Mouse (Mus musculus) naive thymus-derived CD4-positive, alpha-beta T cell, adult 2 months (primary cell): ENCODE data around the gene Zfp260.

Experiments
- DNase-seq: peaks from one replicate; pipeline ENCODE4 v3.0.0-alpha.2; 2011; ENCODE audit warnings: low read depth

Gene Zfp260

DNA sequence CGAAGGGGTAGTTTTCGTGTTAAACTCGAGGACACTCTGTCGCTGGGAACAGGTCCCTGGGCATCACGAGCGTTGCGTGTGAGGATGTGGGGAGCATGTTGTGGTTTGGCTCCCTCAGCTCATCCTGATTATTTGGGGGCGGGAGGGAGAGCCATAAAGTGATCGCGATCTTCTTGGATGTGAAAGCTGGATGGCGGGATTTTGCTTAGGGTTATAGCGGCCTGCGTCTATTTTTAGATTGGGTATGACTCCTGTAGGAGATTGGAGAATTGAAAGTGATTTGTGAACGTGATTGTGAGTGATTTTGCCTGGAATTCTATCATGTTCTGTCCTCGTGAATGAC is 27.6 kb downstream of the Zfp260 start:
- no peak for DNase-seq

DNA sequence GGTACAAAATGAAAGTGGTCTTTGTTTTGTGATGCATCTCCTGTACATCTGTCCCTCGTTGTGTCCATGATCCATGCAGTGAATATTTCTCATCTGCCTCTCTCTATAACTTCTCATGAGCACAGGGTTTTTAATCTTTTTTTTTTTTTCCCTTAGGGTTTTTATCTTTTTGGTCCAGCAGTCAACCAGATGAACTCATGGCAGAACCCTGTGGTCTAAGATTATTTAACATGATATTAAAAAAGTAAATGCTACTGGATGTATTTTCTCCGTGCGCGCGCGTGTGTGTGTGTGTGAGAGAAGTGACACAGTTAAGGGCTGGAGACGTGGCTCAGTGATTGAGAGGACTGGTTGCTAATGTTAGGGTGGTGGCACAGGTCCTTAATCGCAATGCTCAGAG is 35.3 kb downstream of the Zfp260 start:
- no peak for DNase-seq

DNA sequence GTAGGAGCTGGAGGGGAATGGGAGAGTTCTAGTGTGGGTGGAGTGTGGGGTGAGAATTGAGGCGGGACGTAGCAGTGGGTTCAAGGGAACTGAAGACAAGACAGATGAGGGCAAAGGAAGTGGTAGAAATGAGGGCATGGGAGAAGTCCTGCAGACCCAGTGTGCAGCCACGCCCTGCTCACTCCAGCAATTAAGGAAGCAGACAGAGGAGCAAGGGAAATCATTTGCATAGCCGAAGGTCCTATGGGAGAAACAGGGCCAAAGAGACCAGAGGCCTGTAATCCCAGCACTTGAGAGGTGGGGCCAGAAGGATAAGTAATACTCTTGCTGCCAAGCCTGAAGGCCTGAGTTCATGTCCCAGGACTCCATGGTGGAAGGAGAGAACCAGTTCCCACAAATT is 37.8 kb downstream of the Zfp260 start:
- no peak for DNase-seq

DNA sequence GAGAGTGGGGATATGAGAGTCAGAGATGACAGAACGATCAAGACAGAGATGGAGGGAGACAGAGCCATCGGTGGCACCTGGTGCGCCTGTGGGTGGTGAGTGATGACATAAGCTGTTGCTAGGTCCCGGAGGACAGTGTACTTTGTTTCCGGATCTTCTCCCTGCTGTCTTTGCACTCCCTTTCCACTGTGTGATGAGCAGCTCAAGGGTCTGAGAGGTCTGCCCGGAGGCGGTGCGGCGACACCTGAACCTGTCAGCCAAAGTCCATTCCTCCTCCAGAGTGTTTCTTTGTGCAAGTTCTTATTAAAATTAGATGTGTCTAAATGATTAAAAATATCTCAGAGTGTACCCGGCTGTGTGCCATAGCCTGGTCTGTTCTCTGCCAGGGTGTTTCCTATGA is 42.2 kb downstream of the Zfp260 start:
- DNase-seq: no peak

DNA sequence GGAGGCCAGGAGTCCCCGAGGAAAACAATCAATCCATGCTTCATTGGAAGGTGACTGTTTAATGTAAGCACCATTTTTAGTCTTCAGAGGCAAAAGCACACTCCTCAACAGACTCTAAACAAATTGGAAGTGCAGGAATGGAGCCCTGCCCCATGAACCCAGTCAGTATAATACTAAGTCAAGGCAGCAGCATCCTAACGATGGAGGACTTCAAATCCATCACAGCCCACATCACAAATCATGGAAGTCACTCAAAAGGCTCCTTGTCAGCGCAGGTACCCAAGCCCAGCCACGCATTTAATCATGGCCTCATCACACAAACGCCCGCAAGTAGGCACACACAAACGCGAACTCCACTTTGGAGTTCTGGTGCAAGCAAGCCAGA is 48.6 kb downstream of the Zfp260 start:
- no peak for DNase-seq

DNA sequence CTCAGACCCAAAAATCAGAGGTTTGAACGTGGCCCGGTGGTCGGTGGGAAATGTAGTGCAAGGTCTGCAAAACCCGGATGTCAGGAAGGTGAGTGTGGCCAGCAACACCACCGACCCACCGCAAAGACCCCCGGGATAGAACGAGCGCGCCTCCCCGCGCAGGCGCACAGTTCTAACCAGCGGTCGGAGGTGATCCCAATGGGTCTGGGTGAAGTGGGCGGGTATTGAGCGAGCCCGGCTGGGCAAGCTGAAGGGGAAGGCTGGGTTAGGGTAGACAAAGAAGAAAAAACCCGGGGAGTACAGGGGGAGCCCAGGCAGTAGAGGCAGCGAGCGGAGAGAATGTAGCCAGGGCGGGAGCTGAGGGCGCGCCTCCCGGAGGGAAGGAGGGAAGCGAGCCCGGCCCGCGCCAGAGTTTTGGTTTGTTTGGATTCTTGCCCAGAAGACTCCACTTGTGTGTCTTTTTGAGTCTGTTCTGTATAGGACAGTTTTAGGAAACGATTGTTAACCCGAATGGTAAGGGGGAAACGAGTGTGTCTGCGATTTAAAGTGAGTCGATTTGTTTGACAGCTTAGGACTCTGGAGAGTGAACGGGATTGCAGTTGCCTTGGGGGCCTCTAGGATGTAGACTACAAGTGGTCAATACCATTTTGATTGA is 49.1 kb downstream of the Zfp260 start:
- no peak for DNase-seq

DNA sequence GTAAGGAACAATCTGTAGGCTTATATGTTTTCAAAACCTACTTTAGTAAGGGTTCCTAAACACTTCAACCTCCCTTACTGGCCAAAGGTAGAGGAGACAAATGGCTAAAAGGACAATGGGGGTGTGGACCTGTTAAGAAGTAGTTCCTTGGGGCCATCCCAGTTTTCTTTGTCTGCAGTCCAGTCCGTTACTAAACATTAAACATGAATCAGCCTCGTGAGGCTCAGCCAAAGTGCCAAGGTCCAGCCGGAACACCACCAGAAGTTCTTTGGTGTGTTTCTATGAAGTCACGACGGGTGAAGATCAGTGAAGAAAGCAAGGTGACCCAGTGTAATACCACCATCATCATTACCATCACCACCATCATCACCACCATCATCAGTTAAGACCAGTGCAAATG is 52.4 kb downstream of the Zfp260 start:
- no peak for DNase-seq

DNA sequence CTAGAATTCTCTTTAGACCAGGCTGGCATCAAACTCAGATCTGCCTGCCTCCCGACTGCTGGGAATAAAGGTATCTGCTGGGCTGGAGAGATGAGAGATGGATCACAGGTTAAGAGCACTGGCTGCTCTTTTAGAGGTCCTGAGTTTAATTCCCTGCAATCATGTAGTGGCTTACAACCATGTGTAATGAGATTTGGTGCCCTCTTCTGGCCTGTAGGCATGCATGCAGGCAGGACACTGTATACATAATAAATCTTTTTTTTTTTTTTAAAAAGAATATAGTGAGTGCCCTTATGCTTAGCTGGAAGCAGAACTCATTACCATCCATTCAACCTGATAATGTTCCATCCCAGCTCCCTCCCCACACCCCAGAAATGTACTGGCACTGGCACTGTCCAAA is 59.5 kb downstream of the Zfp260 start:
- DNase-seq: no peak

DNA sequence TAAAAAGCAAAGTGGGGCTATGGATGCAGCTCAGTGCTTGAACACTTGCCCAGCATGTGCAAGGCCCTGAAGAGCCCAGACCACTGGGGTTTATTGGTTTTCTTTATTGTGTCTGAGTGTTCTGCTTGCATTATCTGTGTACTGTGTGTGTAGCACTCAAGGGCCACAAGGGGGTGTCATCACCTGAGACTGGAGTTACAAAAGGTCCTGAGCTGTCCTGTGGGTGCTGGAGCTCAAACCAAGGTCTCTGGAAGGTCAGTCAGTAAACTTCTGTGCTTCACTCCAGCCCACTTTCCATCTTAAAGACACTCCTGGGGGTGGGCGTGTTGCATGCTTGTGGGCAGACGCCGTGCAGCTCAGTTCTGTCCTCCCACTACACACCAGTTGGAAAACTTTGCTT is 60.9 kb downstream of the Zfp260 start:
- no peak for DNase-seq
